Mouse (Mus musculus) retina, embryonic 14.5 days (tissue): ENCODE measurements around the gene Ap2a1.
A peak's percentile ranks its signal among the peaks of the same experiment; 100 is the strongest.

Source experiments
- DNase-seq: peaks from one replicate; pipeline ENCODE4 v3.0.0-alpha.2; 2015; ENCODE audit warnings: low spot score

The Ap2a1 gene

DNA sequence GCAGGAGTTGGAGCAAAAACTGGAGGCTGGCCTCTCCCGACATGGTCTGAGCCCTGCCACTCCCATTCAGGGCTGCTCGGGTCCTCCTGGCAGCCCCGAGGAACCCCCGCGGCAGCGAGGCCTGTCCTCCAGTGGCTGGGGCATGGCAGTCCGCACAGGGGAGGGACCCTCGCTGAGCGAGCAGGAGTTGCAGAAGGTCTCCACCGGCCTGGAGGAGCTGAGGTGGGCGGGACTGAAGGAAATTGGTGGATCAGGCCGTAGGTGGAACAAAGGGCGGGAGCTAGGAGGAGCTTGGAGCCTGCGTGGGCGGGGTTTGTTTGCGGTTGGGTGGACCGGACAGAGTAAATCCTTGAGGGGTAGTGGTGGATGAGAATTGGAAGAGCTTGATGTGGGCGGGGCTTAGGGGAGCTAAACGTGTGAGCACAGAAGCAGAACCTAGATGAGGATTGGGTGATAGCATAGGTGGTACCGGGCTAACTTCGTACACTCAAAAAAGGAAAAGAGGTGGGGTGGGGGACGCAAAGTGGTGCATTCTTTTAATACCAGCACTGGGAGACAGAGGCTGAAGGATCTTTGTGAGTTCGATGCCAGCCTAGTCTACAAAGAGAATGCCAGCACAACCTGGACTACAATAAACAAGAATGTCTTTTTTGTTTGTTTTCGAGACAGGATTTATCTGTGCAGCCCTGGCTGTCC is 23.5 kb upstream of the Ap2a1 start:
- peak; percentile 92 for DNase-seq

GRCm38 (mm10) chr7:44951960-44952359 is 22.7 kb upstream of the Ap2a1 start:
- peak; percentile 61 for DNase-seq

- no peak for DNase-seq
These were observed 20.6 kb upstream of the Ap2a1 start for GRCm38 (mm10) chr7:44949922-44950321.

DNA sequence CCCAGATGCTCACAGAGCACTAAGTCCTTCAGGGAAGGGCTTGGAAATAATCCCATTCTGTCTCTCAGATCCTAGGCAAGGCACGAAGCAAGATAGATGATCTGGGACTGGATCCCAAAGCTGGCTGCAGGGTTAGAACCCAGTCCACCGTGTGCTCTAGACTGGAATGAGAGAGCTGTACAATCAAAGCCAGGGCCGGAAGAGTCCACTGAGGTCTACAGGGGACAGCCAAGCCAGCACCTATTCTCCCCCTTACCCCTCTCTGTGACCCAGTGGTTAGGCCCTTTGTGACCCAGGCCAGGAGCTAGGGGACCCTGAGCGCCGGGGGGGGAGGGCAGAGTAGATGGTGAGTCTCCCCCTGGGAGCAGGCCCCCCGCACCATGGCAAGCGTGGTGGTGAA is 13.6 kb upstream of the Ap2a1 start, which contains the start of gene Tsks:
Gene Tsks, plus strand, starts transcription at position 301 of the 400 bp plus-strand sequence.
- DNase-seq = no peak

- DNase-seq = no peak
These were observed 9.4 kb upstream of the Ap2a1 start for GRCm38 (mm10) chr7:44938680-44939079.

DNA sequence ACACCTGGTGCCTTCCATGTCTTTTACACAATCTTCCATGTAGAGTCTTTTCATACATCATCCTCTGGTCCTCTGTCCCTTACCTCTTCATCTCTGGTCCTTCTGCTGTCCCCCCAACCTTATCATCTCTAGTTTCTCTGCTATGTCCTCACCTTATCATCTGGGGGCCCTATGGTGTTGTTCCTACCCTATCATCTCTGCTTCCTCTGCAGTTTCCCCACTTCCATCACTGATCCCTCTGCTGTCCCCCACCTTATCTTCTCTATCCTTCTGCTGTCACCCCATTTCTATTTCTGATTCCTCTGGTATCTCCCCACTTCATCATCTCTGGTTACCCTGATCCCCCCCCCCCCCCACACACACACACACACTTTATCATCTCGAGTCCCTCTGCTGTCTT is 726 bp downstream of the Ap2a1 start:
- DNase-seq = no peak

- peak; percentile 39 for DNase-seq
These were observed 3.8 kb downstream of the Ap2a1 start for GRCm38 (mm10) chr7:44925468-44925867.

DNA sequence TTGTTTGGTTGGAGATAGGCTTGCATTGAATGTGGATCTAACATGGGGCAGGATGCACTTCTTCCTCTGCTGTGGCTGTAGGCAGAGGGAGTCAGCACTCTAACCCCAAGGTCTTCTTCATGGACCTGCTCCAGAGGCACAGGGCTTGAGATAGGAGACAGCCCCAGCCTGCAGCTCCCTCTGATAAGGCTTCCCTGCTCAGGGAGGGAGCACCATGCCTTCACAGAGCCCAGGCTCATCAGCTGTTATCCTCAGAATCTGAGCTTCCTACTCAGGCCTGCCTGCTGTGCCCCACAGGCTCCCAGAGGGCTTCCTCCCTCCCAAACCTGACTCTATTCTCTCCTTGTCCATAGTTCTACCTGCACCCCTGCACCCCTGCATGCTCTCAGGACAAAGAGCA is 6.8 kb downstream of the Ap2a1 start:
- DNase-seq = no peak

DNA sequence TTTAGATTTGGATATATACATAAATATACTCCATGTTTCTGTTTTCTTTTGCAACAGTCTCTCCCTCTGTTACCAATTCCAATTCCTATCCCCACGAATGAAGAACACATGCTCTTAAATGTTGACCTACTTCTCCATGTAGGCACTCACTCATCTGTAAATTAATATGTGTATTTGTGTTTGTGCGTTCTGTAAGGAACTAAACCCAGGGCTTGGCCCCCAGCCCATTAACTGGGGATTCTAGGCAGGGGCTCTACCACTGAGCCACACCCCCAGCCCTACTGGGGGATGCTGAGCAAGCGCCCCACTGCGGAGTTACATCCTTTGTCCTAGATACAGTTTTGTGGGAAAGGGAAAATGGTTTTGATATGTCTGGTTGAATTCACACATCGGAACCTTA is 10.2 kb downstream of the Ap2a1 start:
- DNase-seq = no peak

GRCm38 (mm10) chr7:44918219-44918618 is 11.1 kb downstream of the Ap2a1 start:
- DNase-seq = no peak

DNA sequence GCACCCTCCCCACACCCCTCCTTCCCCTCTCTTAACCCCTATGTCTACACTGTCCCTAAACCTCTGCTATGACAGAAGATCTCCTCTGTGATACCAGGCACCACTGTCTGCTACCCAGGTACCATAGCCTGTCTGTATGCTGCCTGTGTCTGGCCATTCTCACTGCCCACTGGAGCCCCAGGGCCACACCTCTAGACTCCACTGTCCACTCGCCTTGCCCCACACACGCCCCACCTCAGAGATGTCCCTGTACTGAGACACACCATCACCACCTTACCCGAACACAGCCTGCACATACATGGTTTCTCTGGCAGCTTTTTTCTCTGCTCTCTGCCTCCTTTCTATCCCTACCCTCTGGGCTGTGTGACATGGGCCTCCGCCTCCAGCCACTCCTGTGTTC is 12.4 kb downstream of the Ap2a1 start:
- DNase-seq = no peak

GRCm38 (mm10) chr7:44916191-44916590 is 13.1 kb downstream of the Ap2a1 start:
- DNase-seq = no peak

DNA sequence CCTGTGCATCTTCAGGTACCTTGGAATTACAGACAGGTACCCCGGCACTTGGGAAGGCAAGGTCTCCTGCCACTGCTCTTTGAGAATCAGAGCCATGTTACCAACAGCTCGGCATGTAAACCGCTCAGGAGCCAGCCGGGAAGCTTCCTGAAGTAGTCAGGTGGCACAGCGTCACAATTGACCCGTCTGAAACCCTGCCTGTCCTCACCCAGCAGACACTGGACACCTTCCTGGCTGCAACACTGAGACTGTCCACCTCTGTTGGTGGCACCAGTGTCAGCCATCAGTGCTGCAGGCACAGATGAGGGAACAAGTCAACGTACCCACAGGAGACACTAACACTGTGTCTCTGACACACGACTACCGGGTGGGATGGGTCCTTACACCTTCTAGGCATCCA is 14.0 kb downstream of the Ap2a1 start:
- no peak for DNase-seq

- no peak for DNase-seq
These were observed 14.9 kb downstream of the Ap2a1 start for GRCm38 (mm10) chr7:44914396-44914795.

GRCm38 (mm10) chr7:44908706-44909476 is 20.4 kb downstream of the Ap2a1 start:
- no peak for DNase-seq

GRCm38 (mm10) chr7:44905430-44905829 is 23.9 kb downstream of the Ap2a1 start:
- no peak for DNase-seq

DNA sequence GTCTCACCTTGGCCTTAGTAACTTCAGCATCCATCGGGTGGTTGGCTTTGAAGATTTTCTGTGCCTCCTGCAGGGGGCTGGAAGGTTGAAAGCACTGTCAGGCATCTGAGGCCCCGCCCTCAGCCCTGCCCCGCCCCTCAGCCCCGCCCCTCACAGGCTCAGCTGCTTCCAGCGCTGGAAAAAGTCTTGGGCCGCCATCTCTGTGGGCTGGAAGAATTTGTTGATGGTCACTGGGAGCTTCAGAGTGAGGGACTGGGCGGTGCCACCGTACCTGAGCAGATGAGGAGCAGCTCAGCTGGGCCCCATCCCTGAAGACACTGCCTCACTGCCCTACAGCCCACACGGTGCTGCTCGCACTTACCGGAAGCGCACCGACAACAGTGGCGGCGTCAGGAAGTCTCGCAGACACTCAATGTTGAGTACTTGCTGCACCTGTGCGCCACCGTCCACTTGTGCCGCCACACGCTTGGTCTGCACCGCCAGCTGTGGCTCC is 28.0 kb downstream of the Ap2a1 start:
- peak; percentile 80 for DNase-seq

- no peak for DNase-seq
These were observed 28.7 kb downstream of the Ap2a1 start for GRCm38 (mm10) chr7:44900632-44901031.

DNA sequence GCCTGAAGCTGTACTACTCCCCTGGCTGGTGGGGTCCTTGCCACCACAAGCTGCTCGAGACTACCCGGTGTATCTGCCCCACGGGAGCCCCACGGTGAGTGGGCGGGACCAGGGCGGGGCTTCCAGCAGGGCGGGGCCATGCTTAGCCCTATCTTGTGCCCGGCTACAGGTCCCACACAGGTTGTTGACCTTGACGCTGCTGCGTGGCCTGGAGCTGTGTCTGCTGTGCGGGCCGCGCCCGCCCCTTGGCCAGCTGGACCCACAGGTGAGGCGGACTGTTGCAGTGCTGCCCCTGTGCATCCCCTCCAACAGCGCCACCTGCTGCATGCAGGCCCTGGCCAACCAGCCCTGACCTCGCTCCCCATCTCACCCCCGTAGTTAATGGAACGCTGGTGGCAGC is 30.7 kb downstream of the Ap2a1 start:
- DNase-seq = no peak

GRCm38 (mm10) chr7:44896499-44896898 is 32.8 kb downstream of the Ap2a1 start:
- peak; percentile 15 for DNase-seq

- peak; percentile 96 for DNase-seq
These were observed 33.5 kb downstream of the Ap2a1 start, which contains the start of gene Fuz for GRCm38 (mm10) chr7:44895593-44896434. Gene Fuz, plus strand, starts transcription at chr7:44896079.

GRCm38 (mm10) chr7:44895206-44895592 is 34.1 kb downstream of the Ap2a1 start:
- DNase-seq = no peak
